Mouse (Mus musculus) urinary bladder, postnatal 4 days (tissue): ENCODE data around the gene Gtpbp8.

Source experiments
- DNase-seq, 2 experiments: peaks; one replicate each; pipeline ENCODE4 v3.0.0; 2021 to 2022; ENCODE audit warnings: low spot score in 2 of 2

Gene Gtpbp8

GRCm38 (mm10) chr16:44745866-44746562, at the start of gene Gtpbp8:
Gene Gtpbp8, minus strand, starts transcription at chr16:44746363.
- DNase-seq, result peak; percentile 70 to 83

- DNase-seq, result no peak
Observed at GRCm38 (mm10) chr16:44794416-44794815, 48.3 kb upstream of the Gtpbp8 start.

DNA sequence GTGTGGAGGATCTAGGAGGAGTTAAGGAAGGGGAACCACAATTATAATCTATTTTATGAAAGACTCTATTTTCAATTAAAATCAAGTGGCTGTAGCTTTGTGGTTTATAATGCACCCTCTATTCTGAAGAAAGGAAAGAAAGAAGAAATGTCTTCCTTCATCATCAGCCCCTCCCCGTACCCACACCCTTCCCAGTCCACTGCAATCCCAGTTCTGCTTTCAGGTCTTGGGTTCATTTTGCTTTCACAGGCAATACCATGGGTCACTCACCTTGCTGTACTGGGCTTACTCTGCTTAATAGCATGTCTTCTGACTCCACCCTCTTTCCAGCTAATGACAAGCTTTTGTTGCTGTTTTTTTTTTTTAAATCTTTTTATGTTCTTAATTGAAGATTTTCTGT, 40.8 kb upstream of the Gtpbp8 start:
- DNase-seq, result no peak

- DNase-seq, result no peak
Observed at GRCm38 (mm10) chr16:44780751-44781150, 34.6 kb upstream of the Gtpbp8 start.

DNA sequence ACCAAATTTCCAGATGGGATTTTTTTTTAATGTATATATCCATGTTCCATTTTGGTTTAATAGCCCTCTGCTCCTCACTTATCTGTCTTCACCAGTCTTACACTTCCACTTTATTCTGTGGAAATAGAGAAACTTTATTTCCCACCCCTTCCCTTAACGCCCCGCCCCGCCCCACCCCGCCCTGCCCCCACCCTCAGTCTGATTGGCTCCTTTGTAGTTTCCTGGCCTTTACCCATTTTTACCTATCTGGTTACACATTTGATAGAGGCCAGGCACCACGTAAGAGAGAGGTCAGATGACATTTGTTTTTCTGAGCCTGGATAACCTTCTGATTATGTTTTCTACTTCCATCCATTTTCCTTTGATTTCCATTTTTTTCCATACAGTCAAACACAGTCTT, 33.3 kb upstream of the Gtpbp8 start:
- DNase-seq, result no peak

GRCm38 (mm10) chr16:44778538-44779147, 32.5 kb upstream of the Gtpbp8 start:
- DNase-seq, result no peak

DNA sequence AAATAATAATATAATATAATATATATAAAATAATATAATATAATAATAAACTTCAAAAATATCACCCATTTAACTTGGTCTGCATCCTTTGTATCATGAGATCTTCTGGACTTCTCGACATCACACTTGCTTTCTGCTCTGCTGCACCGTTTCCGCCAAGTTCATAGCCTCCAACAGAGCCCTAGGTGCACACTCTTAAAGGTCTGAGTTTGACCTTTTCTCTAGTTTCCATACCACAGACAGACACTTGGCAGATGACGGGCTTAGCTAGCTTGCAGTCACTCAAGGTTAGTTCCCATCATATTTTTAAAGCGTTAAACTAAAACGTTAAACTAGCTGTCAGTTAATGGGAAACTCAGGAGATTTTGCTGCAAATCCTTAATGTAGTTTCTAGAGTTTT, 28.0 kb upstream of the Gtpbp8 start:
- no peak for DNase-seq

DNA sequence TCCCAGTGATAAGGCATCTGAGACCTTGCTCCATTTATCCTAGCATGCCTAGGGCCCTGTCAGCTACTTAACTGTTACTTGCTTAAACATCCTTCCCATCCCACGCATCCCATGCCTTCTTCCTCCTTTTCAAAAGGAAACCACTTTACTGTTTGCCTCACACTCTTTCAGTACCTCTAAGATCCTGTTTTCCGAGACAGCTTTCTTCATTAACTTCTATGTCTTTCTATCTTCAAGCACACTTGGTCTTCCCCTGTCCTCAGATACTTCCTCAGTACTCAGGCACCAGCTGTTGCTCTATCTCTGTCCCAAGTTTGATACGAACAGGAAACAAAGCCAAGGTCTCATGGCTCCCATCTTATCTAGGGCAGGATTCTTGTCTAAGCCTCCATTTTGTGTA, 27.5 kb upstream of the Gtpbp8 start:
- DNase-seq, result no peak

- no peak for DNase-seq
Observed at GRCm38 (mm10) chr16:44772577-44772976, 26.4 kb upstream of the Gtpbp8 start.

DNA sequence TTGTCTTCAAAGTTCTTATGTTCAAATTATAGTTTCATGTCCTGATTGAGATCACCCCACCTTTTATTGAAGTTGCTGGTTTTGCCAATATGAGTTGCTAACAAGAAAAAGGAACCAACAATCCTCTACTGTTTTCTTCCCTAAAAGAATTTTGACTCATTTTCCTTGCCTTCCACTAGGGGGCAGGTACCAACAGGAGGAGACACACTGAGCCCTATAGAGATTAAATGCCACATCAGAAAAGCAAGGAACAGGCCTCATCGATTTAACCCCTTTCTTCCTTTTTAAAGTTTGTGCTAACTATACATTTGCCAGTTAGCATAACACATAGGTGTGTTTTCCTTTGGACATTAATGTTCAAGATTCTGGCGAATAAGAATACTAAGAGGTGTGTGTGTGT, 21.8 kb upstream of the Gtpbp8 start:
- DNase-seq, result no peak

- no peak for DNase-seq
Observed at GRCm38 (mm10) chr16:44767506-44767905, 21.3 kb upstream of the Gtpbp8 start.

GRCm38 (mm10) chr16:44766320-44766892, 20.2 kb upstream of the Gtpbp8 start:
- no peak for DNase-seq

- no peak for DNase-seq
Observed at GRCm38 (mm10) chr16:44765555-44766319, 19.6 kb upstream of the Gtpbp8 start, which contains the start of gene Cd200r1. Gene Cd200r1, plus strand, starts transcription at chr16:44765736.

- no peak for DNase-seq
Observed at GRCm38 (mm10) chr16:44761811-44762210, 15.6 kb upstream of the Gtpbp8 start.

- DNase-seq, result no peak
Observed at GRCm38 (mm10) chr16:44757700-44758099, 11.5 kb upstream of the Gtpbp8 start.

DNA sequence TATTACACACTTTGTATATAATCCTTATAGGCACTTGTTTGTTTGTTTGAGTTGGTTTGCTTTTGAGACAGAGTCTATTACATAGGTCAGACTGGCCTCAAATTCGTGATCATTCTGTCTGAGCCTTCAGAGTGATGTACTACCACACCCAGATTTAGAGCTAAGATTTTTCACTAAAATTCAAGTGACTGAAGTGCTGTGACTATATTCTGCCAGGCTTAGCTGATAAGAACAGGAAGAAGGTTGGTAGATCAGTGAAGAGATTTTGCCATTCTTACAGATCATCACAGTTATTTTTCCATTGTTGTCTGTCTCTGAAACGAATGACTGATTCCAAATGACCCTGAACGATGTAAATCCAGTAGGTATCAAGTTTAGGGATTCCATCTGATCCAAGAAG, 1.8 kb upstream of the Gtpbp8 start:
- no peak for DNase-seq

- no peak for DNase-seq
Observed at GRCm38 (mm10) chr16:44745471-44745865, 695 bp downstream of the Gtpbp8 start.

GRCm38 (mm10) chr16:44742753-44743152, 3.4 kb downstream of the Gtpbp8 start:
- DNase-seq, result no peak

- DNase-seq, result no peak
Observed at GRCm38 (mm10) chr16:44736118-44736517, 10.0 kb downstream of the Gtpbp8 start.

DNA sequence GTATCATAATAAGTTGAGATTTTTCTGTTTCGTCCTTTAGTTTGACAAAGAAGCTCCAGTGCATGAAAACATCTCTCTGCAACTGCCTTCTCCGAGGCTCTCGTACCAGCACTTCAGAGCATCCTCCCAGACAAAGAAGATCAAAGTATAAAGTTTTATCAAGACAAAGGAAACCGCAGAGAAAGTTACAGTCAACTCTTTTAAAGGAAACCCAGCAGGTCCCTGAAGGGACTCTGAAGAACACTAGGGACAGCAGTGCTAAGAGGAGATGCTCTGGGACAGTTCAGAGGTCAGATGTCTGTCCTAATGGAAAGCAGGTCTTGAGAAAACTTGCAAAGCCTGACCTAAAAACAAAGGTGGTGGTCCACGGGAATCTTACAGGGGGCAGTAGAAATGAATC, 10.5 kb downstream of the Gtpbp8 start:
- no peak for DNase-seq

DNA sequence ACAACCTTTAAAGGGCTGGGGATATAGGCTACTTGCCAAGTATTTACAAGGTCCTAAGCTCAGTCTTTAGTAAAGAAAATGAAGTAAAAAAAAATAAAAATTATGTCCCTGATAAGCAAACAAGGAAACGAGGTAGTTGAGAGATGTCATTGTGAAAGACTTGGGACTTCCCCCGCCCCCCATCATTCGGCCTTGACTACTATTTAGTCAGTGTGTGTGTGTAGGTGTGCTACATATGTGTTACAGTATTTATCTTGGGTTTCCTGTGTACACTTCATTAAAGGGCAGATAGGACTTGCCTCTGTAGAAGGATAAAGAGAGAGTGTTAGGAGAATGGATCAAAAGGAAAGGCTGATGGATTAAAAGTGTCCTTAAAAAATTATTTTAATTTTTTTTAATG, 12.1 kb downstream of the Gtpbp8 start:
- DNase-seq, result no peak

GRCm38 (mm10) chr16:44727525-44727924, 18.6 kb downstream of the Gtpbp8 start:
- peak in 1 of 2 experiments; percentile 8 for DNase-seq
